Mouse (Mus musculus): ENCODE measurements around the gene Disp2. TPM values are rescaled to one million over a fixed set of nuclear protein-coding genes. Genes with fewer than 3 reads are reported as not detected.

Disp2 gene
- total and polyA plus RNA-seq, 3 experiments, result 0.15 to 0.43 TPM; not detected in 1

GRCm38 (mm10) chr2:118760311-118761025 is 19.1 kb upstream of the Disp2 start:
- Histone ChIP-seq H3K79me2 (ENCODE audit: control insufficient read depth, insufficient read depth, low read length, poor library complexity) (peaks cover 3% of the 10 kb centered on the region), H3K9me3 (replicated peaks; ENCODE audit: insufficient read depth, low read length) (no peaks in the 10 kb centered on the region), H3K36me3 (ENCODE audit: control insufficient read depth in 1 of 2, insufficient read depth in 2 of 2, low read length in 2 of 2) (peaks cover 0 to 8% of the 10 kb centered on the region in 2 experiments; a peak in 2 of 4 replicates), H3K27me3 (ENCODE audit: control insufficient read depth in 1 of 2, insufficient read depth in 2 of 2, low read length in 2 of 2) (no peaks in the 10 kb centered on the region), H3K27ac (ENCODE audit: control insufficient read depth, low read depth, low read length) (no peak overlapping the region), H3K9ac (ENCODE audit: control insufficient read depth, low read depth, low read length, poor library complexity, severe bottlenecking) (no peak overlapping the region), H3K4me3 (ENCODE audit: control insufficient read depth in 1 of 2, insufficient read depth in 1 of 2, low read depth in 2 of 2, low read length in 2 of 2) (no peak overlapping the region), H3K4me1 (ENCODE audit: control insufficient read depth in 1 of 2, insufficient read depth in 2 of 2, low read length in 2 of 2) (peaks cover 3 to 19% of the 10 kb centered on the region in 2 experiments; a peak in 3 of 4 replicates)
- DNase-seq (ENCODE audit: low read depth, low spot score), result no peak
- TF ChIP-seq ZNF384 (IDR thresholded peaks at IDR 0.05; ENCODE audit: low read depth, low read length), result peak; percentile 49
- peak; percentile 30; the same call in 1 of the 2 replicates for TF ChIP-seq RCOR1 (IDR thresholded peaks at IDR 0.05; ENCODE audit: low read depth, low read length)
- TF ChIP-seq MAZ (IDR thresholded peaks at IDR 0.05; ENCODE audit: low read depth, low read length), result no peak

- no peaks in the 10 kb centered on the region for H3K9me3 ChIP-seq (replicated peaks; ENCODE audit: insufficient read depth, low read length)
- peaks cover 3% of the 10 kb centered on the region for H3K79me2 ChIP-seq (ENCODE audit: control insufficient read depth, insufficient read depth, low read length, poor library complexity)
- H3K27ac ChIP-seq (ENCODE audit: control insufficient read depth, low read depth, low read length), result peak overlapping the region; percentile 5; the same call in 1 of the 2 replicates
- TF ChIP-seq MAZ (IDR thresholded peaks at IDR 0.05; ENCODE audit: low read depth, low read length) (0 out of 2 replicates have a peak, but pooled peaks have one; percentile 15), ZC3H11A (IDR thresholded peaks at IDR 0.05; ENCODE audit: low read depth, low read length) (peak; percentile 57), POLR2AphosphoS2 (IDR thresholded peaks at IDR 0.05; ENCODE audit: low read length) (no peak), RAD21 (IDR thresholded peaks at IDR 0.05; ENCODE audit: low read depth, low read length) (peak; percentile 51), CTCF (IDR thresholded peaks at IDR 0.05 in 2 of 3, conservative IDR thresholded peaks at IDR 0.05 in 1 of 3; ENCODE audit: control insufficient read depth in 1 of 3, insufficient read depth in 1 of 3, low read depth in 2 of 3, low read length in 3 of 3, poor library complexity in 1 of 3, severe bottlenecking in 1 of 3) (peak; percentile 29 to 53 (median 43); a peak in 5 of 6 replicates), MEF2A (IDR thresholded peaks at IDR 0.05; ENCODE audit: extremely low read depth, insufficient replicate concordance, low read depth, low read length, poor library complexity, severe bottlenecking) (no peak), SMC3 (IDR thresholded peaks at IDR 0.05; ENCODE audit: low read depth, low read length) (peak; percentile 69)
- DNase-seq (ENCODE audit: low read depth, low spot score), result no peak
- peaks cover 0 to 8% of the 10 kb centered on the region in 2 experiments; a peak in 2 of 4 replicates for H3K36me3 ChIP-seq (ENCODE audit: control insufficient read depth in 1 of 2, insufficient read depth in 2 of 2, low read length in 2 of 2)
- peak overlapping the region; percentile 66 to 90 for H3K4me3 ChIP-seq (ENCODE audit: control insufficient read depth in 1 of 2, insufficient read depth in 1 of 2, low read depth in 2 of 2, low read length in 2 of 2)
- no peaks in the 10 kb centered on the region for H3K27me3 ChIP-seq (ENCODE audit: control insufficient read depth in 1 of 2, insufficient read depth in 2 of 2, low read length in 2 of 2)
- peaks cover 3 to 19% of the 10 kb centered on the region in 2 experiments; a peak in 3 of 4 replicates for H3K4me1 ChIP-seq (ENCODE audit: control insufficient read depth in 1 of 2, insufficient read depth in 2 of 2, low read length in 2 of 2)
- peak overlapping the region; percentile 90 for H3K9ac ChIP-seq (ENCODE audit: control insufficient read depth, low read depth, low read length, poor library complexity, severe bottlenecking)
Observed at GRCm38 (mm10) chr2:118761358-118761757, 18.2 kb upstream of the Disp2 start.

GRCm38 (mm10) chr2:118761906-118762783 is 17.4 kb upstream of the Disp2 start, which contains the start of gene Ccdc9b:
Gene Ccdc9b, minus strand, starts transcription at chr2:118762661.
- H3K36me3 ChIP-seq (ENCODE audit: control insufficient read depth in 1 of 2, insufficient read depth in 2 of 2, low read length in 2 of 2), result peaks cover 0 to 8% of the 10 kb centered on the region in 2 experiments; a peak in 2 of 4 replicates
- H3K9ac ChIP-seq (ENCODE audit: control insufficient read depth, low read depth, low read length, poor library complexity, severe bottlenecking), result peak within 1 kb of the TSS; percentile 90
- H3K4me3 ChIP-seq (ENCODE audit: control insufficient read depth in 1 of 2, insufficient read depth in 1 of 2, low read depth in 2 of 2, low read length in 2 of 2), result peak within 1 kb of the TSS; percentile 66 to 90
- H3K4me1 ChIP-seq (ENCODE audit: control insufficient read depth in 1 of 2, insufficient read depth in 2 of 2, low read length in 2 of 2), result peaks cover 3 to 25% of the 10 kb centered on the region in 2 experiments; a peak in 3 of 4 replicates
- H3K27ac ChIP-seq (ENCODE audit: control insufficient read depth, low read depth, low read length), result peak within 1 kb of the TSS; percentile 88
- no peaks in the 10 kb centered on the region for H3K9me3 ChIP-seq (replicated peaks; ENCODE audit: insufficient read depth, low read length)
- DNase-seq (ENCODE audit: low read depth, low spot score), result peak; percentile 91
- peaks cover 3% of the 10 kb centered on the region for H3K79me2 ChIP-seq (ENCODE audit: control insufficient read depth, insufficient read depth, low read length, poor library complexity)
- no peaks in the 10 kb centered on the region for H3K27me3 ChIP-seq (ENCODE audit: control insufficient read depth in 1 of 2, insufficient read depth in 2 of 2, low read length in 2 of 2)
- TF ChIP-seq ZC3H11A (IDR thresholded peaks at IDR 0.05; ENCODE audit: low read depth, low read length) (no peak; the same call in 1 of the 2 replicates), POLR2AphosphoS5 (IDR thresholded peaks at IDR 0.05; ENCODE audit: borderline replicate concordance, low read depth, low read length) (no peak), SMC3 (IDR thresholded peaks at IDR 0.05; ENCODE audit: low read depth, low read length) (peak; percentile 32; the same call in 1 of the 2 replicates), MAFK (IDR thresholded peaks at IDR 0.05; ENCODE audit: borderline replicate concordance, low read depth, low read length) (no peak), SIN3A (IDR thresholded peaks at IDR 0.05; ENCODE audit: low read length) (peak; percentile 90), JUND (IDR thresholded peaks at IDR 0.05; ENCODE audit: low read depth, low read length) (0 out of 2 replicates have a peak, but pooled peaks have one; percentile 22), TBP (IDR thresholded peaks at IDR 0.05; ENCODE audit: low read depth, low read length) (peak; percentile 64), ETS1 (IDR thresholded peaks at IDR 0.05; ENCODE audit: low read depth, low read length) (peak; percentile 64), GATA1 (IDR thresholded peaks at IDR 0.05; ENCODE audit: low read depth, low read length) (no peak), RAD21 (IDR thresholded peaks at IDR 0.05; ENCODE audit: low read depth, low read length) (no peak), TCF12 (IDR thresholded peaks at IDR 0.05; ENCODE audit: low read depth, low read length) (0 out of 2 replicates have a peak, but pooled peaks have one; percentile 44), POLR2AphosphoS2 (IDR thresholded peaks at IDR 0.05; ENCODE audit: low read length) (0 out of 2 replicates have a peak, but pooled peaks have one; percentile 50), ZKSCAN1 (IDR thresholded peaks at IDR 0.05; ENCODE audit: low read depth, low read length) (no peak), MYC (IDR thresholded peaks at IDR 0.05; ENCODE audit: low read depth, low read length) (0 out of 2 replicates have a peak, but pooled peaks have one; percentile 59), CTCF (IDR thresholded peaks at IDR 0.05 in 2 of 3, conservative IDR thresholded peaks at IDR 0.05 in 1 of 3; ENCODE audit: control insufficient read depth in 1 of 3, insufficient read depth in 1 of 3, low read depth in 2 of 3, low read length in 3 of 3, poor library complexity in 1 of 3, severe bottlenecking in 1 of 3) (no peak), RCOR1 (IDR thresholded peaks at IDR 0.05; ENCODE audit: low read depth, low read length) (no peak)

Measured in MEL (cell line).